Mouse (Mus musculus) 3134 (cell line): Measurements from ENCODE around the gene Ly6g6e.
"Not testable (repeated sequence)": the region's sequence is repeated elsewhere in the genome, so short reads cannot be mapped to it uniquely, and the experiment has no call there.

Experiments
- DNase-seq: peaks from one replicate; pipeline ENCODE4 v3.0.0-alpha.2; 2011; ENCODE audit warnings: low spot score; ENCODE audit not compliant: insufficient read length; ENCODE audit errors: extremely low read depth

The Ly6g6e gene

GRCm38 (mm10) chr17:35076507-35077176, at the start of gene Ly6g6e:
TSS of gene Ly6g6e (plus strand) at chr17:35076902.
- no peak for DNase-seq

DNA sequence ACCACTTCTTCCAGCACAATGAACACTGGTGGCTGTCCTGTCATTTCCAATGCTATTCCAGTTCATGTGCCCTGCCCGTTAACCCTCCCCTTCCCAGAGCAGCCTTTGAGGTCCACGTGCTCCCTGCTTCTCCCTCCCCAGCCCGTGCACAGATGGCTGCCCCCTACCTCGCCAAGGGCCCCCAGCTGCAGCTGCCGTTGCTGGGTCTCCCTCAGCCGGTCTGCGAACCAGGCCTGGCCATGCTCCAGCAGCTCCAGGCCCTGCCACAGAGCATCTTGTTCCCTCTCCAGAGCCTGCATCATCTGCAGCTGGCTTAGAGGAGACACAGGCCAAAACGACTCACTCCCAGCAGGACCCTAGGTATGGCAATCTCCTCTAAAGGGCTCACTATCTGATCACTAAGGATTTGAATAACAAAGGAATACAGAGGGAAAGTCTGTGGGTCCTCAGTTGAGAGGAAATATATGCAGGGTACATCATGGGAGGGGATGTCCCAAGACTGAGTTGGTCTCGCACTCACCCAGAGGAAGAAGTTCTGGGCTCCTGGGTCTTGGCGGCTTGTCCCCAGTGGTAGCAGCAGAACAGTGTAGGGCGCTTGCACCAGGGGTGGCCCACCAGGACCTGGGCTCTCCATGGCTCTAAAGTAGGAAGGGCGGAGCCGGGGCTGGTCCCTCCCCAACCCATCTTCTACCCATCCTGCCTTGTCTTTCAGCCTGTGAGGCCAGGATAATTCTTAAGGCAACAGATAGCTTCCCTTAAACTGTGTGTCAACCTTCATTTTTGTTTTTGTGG, 49.2 kb upstream of the Ly6g6e start, which contains the start of gene Sapcd1:
Gene Sapcd1, minus strand, starts transcription at position 740 of the 792 bp plus-strand sequence.
- DNase-seq = no peak

DNA sequence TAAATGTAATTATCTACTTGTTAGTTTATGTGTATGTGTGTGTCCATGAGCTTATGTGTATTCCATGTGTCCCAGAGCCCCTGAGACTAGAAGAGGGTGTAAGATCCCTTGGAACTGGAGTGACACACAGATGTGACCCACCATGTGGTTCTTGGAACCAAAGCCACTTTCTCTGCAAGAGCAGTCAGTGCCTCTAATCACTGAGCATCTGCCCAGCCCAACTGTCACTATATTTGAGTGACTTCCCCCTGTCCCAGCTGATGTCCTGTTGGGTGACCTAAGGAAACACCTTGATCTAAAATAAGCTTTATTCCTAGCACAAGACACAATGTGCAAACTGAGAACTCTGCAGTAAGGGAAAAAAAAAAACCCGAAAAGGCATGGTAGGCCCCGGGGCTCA, 48.4 kb upstream of the Ly6g6e start:
- no peak for DNase-seq

DNA sequence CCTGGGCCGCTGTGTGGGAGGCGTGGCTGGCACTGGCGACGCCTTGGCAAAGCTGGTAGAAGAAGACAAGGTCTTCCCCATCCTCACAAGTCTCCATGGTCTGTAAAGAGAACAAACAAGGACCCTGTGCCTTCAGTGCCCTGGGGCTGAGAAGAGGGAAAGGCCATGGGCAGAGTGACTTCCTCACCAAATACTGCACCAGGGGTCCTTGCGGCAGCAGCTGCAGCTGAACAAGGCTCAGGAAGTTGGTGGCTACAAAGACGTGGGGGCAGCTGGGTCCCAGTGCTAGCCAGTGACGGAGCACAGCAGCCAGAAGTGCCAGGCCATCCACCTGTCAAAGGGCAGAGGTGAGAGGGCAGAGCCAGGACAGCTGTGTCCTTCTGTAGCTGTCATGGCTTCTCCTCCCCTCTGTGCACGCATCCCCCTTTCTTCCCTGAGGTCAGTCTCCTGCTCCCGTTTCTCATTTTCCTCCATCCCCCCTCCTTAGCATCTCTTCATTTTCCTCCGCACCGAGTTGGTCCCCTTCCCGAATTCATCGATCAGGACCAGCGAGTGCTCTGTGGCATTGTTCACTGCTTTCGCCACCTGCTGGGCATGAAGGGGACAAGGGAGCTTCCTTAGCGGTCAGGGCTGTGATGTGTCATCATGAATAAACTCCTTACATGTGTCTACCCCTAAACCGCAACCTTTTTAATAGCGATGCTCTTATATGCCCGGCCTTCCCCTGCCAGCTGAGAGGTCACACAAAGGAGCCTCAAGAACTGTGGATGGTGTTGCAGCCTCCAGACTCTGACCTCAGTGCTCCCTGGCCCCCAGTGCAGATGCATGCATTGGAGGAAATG, 46.8 kb upstream of the Ly6g6e start:
- DNase-seq = peak; percentile 52

DNA sequence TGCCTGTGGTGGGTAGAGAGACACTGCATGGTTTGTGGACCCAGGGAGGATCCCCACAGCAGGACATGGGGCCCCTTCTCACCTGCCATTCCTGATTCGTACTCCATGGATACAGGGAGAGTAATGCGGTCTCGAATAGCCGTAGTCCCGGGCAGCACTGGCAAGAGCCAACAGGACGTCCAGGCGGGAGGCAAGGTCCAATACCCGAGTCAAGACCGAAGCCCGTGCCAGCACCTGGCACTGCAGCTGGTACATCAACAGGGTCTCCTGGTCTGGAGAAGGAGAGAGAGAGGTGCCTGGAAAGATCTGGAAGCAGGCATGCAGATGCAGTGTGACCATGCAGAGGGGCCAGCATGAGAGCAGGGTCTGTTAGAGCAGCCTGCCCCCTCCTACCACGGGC, 45.4 kb upstream of the Ly6g6e start:
- no peak for DNase-seq

GRCm38 (mm10) chr17:35031880-35032279, 44.8 kb upstream of the Ly6g6e start:
- no peak for DNase-seq

DNA sequence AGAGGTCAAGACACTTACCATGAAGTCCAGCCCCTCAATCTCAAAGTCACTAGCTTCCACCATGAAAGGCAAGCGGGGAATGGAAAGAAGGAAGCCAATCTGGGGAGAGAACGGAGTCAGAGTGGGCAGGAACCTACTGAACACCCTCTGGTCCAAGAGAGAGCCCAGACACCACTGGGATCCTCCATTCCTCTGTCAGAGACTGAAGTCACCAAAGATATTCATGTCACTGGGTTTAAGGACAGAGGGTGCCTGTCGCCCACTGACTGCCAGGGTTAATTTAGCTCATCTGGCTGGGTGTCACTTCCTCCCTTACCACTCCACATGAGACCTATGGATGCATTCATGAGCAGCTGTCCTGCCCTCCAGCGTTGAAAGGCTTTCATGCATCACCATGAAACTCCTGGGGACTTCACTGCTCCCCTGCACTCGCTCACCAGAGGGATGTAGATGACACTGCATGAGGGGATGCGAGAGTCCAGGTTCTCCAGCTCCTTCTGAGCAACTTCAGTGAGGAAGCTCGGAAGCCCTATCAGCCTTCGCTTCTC, 44.3 kb upstream of the Ly6g6e start:
- DNase-seq = no peak

DNA sequence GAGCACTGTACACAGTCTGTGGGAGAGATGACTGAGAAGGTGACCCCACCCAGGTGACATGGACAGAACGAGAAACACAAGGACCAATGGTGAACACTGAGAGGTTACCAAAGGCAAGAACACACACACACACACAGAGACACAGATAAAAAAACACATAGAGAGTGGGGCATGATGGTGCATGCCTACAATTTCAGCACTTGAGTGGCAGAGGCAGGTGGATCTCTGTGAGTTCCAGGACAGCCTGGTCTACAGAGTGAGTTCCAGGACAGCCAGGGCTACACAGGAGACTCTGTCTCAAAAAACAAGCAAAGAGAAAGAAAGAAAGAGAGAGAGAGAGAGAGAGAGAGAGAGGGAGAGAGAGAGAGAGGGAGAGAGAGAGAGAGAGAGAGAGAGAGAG, 43.0 kb upstream of the Ly6g6e start:
- DNase-seq = not testable (repeated sequence)

DNA sequence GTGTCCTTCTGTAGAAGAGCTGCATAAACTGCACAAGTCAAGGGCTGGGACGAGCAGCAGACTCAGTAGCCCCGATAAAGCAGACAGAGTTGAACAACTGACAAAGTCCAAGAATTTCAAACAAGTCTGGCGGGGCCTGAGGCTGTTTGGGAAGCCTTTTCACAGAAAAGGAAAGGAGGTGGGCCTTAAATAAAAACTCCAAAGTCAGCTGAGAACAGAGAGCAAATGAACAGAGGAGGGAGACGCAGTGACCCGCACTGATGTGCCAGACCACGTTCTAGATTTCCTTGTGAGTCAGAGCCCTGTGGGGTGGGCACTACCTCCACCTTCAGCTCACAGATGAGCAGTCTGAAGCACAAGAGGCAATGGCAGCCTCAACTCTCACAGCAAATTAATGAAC, 41.8 kb upstream of the Ly6g6e start:
- DNase-seq = peak; percentile 54

DNA sequence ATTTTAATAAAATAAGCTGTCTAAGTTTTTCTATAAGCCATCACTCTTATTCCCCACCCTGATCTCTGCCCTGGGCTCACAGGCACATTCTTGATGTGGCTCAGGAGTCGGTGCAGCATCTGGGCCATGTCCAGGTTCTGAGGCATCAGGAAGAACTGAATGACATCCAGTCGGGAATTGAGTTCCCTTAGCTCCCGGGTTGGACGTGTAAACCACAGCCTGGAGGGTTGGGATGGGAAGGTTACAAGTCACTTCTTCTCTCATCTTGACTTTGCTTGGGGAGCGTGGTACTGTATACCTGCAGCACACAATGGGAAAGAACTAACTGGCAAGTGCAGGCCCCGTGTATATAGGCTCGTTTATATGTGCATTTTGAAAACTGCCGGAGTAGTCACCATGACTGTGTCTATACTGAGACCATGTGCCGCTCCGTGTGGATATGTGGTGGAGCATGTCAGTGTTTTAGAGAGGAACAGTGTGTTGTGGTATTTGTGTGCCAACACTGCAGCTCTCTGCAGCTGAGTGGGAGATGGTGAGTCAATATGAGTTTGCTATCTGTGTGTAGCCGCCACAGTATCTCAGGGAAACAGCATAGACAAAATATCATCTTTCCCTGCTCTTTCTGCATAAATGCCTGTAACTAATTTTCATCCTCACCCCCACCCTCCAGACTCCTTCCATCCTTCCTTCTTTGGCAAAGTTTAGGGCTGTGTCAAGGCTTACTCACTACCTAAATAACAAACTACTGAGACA, 37.4 kb upstream of the Ly6g6e start:
- DNase-seq = peak; percentile 35

- DNase-seq = peak; percentile 55
Measured at GRCm38 (mm10) chr17:35043794-35044193, 32.9 kb upstream of the Ly6g6e start.

- DNase-seq = no peak
Measured at GRCm38 (mm10) chr17:35044904-35045806, 31.5 kb upstream of the Ly6g6e start.

- DNase-seq = no peak
Measured at GRCm38 (mm10) chr17:35045807-35046680, 30.7 kb upstream of the Ly6g6e start.

DNA sequence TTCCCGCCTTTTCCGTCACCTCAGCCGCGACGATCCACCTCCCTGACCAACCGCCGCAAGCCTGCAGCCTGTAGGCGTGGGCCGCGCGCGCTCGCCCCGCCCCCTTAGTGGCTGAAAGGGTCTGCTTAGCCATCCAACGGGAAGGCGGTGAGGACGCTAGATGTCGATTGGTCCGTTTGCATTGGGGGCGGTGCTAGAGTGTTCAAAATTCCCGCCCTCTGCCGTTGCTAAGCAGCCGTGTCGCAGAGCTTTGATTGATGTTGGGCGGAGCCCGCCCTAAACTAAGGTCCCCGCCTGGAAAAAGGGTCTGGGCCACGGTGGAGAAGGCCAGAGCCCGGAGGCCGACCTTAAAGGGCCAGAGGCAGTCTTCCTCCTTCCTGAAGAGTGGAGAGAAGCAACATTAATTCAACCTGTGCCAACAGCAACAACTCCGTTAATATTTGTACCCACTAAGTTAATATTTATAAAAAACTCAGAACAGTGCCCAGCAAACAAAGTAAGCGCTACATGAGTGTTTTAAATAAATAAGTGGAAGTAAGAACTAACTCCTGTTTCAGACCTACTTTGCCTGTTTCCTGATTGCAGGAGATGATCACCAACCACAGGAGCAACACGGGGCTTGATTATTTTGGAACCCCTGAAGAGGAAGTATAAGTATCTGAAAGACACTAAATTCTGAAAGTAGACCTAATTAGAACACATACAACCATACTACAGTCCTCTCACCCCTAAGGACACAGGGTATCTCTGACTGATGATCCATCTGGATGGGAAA, 29.8 kb upstream of the Ly6g6e start, which contains the start of gene Msh5:
Gene Msh5, minus strand, starts transcription at position 65 of the 775 bp plus-strand sequence.
- DNase-seq = peak; percentile 100

GRCm38 (mm10) chr17:35047688-35048087, 29.0 kb upstream of the Ly6g6e start:
- no peak for DNase-seq

DNA sequence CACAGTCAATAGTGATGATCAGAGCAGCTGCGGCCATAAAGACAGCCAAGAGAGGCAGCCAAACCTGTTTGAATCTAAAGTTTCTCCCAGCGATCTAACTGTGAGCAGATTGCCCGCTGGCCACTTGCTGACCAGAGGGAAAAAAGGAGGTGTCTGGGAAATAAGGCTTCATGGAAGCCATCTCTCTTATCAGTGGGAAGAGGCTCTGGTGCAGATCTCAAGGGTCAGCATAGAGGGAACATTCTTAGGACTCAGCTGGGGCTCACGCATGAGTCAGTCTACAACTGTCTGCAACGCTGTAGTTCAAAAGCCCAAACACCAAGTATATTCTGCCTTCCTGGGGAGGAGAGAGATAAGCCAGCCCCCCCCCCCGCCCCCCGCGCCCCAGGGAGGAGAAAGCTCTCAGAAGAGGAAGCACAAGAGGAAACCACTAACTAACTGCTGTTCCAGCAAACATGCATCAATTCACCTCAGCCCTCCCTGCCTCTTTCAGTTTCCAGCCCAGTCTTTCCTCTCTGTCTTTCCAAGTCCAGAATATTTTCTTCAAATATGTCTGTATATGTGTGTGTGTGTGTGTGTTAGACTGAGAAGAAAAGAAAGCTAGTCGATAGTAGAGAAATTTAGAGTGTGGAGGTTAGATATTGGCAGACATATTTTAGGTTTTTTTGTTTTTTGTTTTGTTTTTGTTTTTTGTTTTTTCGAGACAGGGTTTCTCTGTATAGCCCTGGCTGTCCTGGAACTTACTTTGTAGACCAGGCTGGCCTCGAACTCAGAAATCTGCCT, 28.4 kb upstream of the Ly6g6e start:
- no peak for DNase-seq
